Mouse (Mus musculus): ENCODE measurements around the gene Ghrl.

The Ghrl gene

DNA sequence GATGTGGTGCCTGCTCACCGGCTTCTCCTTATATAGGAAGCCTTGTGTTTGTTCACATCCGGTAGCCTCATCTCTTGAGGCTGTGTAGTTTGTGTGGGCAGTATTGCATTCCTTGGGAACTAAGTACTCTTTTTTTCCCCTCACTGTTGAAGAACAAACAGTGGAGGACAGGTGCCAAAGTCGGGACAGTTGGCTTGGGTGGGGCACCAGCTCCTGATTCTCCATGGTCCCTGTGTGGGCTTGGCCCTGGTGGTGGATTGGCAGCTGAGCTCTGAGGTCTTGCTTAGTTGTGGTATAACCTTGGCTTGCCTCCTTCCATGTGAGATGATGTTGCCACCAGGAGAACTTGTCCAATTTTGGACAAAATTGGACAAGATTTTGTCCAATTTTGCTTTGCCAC is at the start of gene Ghrl:
Gene Ghrl (minus strand): TSS at position 3 of the 400 bp plus-strand sequence.
- H3K4me3 ChIP-seq (replicated peaks; ENCODE audit: low read length): no peak within 1 kb of the TSS
- peaks cover 100% of the 10 kb centered on the region for H3K36me3 ChIP-seq (ENCODE audit: insufficient read depth, low read length)
- peaks cover 21% of the 10 kb centered on the region for H3K4me1 ChIP-seq (replicated peaks; ENCODE audit: low read depth, low read length)
- TF ChIP-seq CTCF (conservative IDR thresholded peaks at IDR 0.05; ENCODE audit: low read length): no peak
- TF ChIP-seq POU5F1 (IDR thresholded peaks at IDR 0.05; ENCODE audit: borderline replicate concordance, low read length): no peak
- no peaks in the 10 kb centered on the region for H3K9me3 ChIP-seq (ENCODE audit: low read length)
- H3K27me3 ChIP-seq (ENCODE audit: insufficient read depth, low read length): no peaks in the 10 kb centered on the region

DNA sequence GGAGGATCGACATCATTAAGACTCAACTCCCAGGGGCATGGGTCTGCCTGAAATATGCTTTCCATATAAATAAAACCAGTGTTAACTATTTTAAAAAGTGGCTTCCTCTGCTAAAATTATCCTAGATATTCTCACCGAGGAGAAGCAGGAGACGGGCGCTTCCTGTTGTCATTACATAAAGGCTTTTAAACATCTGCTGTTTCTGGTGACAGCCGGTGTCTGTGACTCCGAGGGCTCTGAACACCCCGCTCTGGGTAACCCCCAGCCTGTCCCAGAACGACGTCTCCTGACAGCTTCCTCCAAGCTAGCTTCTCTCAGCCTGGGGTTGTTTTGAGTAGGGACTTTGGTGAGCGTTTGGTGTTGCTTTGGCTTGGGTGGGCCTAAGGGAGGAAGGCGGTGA is 49.1 kb upstream of the Ghrl start:
- H3K4me1 ChIP-seq (replicated peaks; ENCODE audit: low read depth, low read length): no peaks in the 10 kb centered on the region
- H3K9me3 ChIP-seq (ENCODE audit: low read length): 0 out of 2 replicates have a peak, but pooled peaks cover 4% of the 10 kb centered on the region
- H3K27me3 ChIP-seq (ENCODE audit: insufficient read depth, low read length): no peaks in the 10 kb centered on the region
- TF ChIP-seq NANOG (IDR thresholded peaks at IDR 0.05; ENCODE audit: borderline replicate concordance, low read length) (no peak), POU5F1 (IDR thresholded peaks at IDR 0.05; ENCODE audit: borderline replicate concordance, low read length) (no peak), CTCF (conservative IDR thresholded peaks at IDR 0.05; ENCODE audit: low read length) (no peak)
- no peaks in the 10 kb centered on the region for H3K36me3 ChIP-seq (ENCODE audit: insufficient read depth, low read length)
- no peak overlapping the region for H3K4me3 ChIP-seq (replicated peaks; ENCODE audit: low read length)

DNA sequence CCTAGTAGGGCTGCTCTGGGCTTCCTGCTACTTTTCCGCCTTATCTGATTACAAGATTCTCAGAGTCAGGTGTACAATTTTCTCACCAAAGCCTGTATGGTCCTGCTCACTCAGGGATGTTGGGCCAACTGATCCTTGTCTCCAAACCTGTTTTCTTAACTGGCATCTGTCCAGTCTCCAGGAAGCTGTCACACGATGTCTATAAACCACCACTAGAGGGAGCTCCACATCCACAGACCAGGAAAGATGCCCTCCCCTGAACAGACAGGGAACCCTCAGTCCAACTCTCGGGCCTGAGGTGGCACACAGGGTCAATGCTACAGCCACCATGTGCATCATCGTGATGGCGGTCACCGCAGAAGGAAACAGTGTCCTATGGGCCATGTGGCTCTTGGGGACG is 42.0 kb upstream of the Ghrl start:
- H3K4me3 ChIP-seq (replicated peaks; ENCODE audit: low read length): no peak overlapping the region
- peaks cover 10% of the 10 kb centered on the region for H3K4me1 ChIP-seq (replicated peaks; ENCODE audit: low read depth, low read length)
- H3K27me3 ChIP-seq (ENCODE audit: insufficient read depth, low read length): peaks cover 3% of the 10 kb centered on the region; the same call in 1 of the 2 replicates

DNA sequence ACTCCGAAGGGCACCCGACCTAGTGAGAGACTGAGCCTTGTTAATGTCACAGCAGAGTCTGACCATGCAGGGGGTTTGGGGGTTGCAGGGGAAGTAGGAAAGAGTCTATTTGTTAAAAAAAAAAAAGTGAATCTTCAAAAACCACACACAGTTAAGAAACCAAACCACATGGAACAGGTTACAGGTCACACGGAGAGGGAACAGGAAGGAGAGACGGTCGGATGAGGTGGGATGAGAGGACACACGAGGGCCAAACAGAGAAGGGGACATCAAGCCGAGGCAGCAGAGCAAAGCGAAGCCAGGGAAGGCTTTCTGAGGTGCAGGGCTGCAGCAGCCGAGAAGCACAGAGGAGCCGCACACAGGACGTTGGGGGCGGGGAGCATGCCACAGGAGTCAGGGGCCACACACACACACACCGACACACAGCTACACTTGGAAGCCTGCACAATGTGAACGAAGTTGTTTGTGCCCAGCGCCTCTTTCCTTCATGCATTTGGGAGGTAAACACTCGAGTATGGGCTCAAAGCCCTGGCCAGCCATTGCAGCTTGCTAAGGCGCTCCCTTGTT is 29.5 kb upstream of the Ghrl start:
- Histone ChIP-seq H3K36me3 (ENCODE audit: insufficient read depth, low read length) (no peaks in the 10 kb centered on the region), H3K27me3 (ENCODE audit: insufficient read depth, low read length) (peaks cover 53% of the 10 kb centered on the region), H3K4me1 (replicated peaks; ENCODE audit: low read depth, low read length) (peaks cover 26% of the 10 kb centered on the region), H3K9me3 (ENCODE audit: low read length) (no peaks in the 10 kb centered on the region), H3K4me3 (replicated peaks; ENCODE audit: low read length) (peak overlapping the region; percentile 71; the same call in 1 of the 2 replicates)
- no peak for TF ChIP-seq CTCF (conservative IDR thresholded peaks at IDR 0.05; ENCODE audit: low read length)
- no peak for TF ChIP-seq NANOG (IDR thresholded peaks at IDR 0.05; ENCODE audit: borderline replicate concordance, low read length)
- TF ChIP-seq POU5F1 (IDR thresholded peaks at IDR 0.05; ENCODE audit: borderline replicate concordance, low read length): no peak

More for the DNA sequence above, 42.0 kb upstream of the Ghrl start:
- peaks cover 3% of the 10 kb centered on the region; the same call in 1 of the 2 replicates for H3K9me3 ChIP-seq (ENCODE audit: low read length)
- peak; percentile 60 for TF ChIP-seq CTCF (conservative IDR thresholded peaks at IDR 0.05; ENCODE audit: low read length)
- no peak for TF ChIP-seq NANOG (IDR thresholded peaks at IDR 0.05; ENCODE audit: borderline replicate concordance, low read length)
- no peak for TF ChIP-seq POU5F1 (IDR thresholded peaks at IDR 0.05; ENCODE audit: borderline replicate concordance, low read length)
- H3K36me3 ChIP-seq (ENCODE audit: insufficient read depth, low read length): no peaks in the 10 kb centered on the region

DNA sequence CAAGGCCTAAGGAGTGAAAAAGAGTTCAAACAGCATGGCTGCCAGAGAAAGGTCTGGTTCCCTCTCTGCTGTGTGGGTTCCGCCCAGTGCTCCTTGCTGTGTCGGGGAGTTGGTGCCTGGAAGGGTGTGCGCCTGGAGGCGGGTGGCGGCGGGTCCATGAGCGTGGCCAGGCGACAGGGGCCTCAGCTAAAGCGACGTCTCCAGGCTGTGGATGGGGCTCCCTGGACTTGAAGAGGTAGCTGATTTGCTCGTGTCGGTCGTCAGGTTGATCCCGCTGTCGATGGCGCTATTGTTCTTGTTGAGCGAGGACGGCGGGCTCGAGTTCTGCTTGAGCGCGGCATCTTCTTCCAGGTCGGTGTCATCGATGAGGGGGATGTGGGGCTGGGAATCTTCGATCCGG is 28.7 kb upstream of the Ghrl start:
- Histone ChIP-seq H3K27me3 (ENCODE audit: insufficient read depth, low read length) (peaks cover 48% of the 10 kb centered on the region), H3K4me3 (replicated peaks; ENCODE audit: low read length) (peak overlapping the region; percentile 71), H3K9me3 (ENCODE audit: low read length) (no peaks in the 10 kb centered on the region), H3K36me3 (ENCODE audit: insufficient read depth, low read length) (no peaks in the 10 kb centered on the region), H3K4me1 (replicated peaks; ENCODE audit: low read depth, low read length) (peaks cover 26% of the 10 kb centered on the region)
- TF ChIP-seq NANOG (IDR thresholded peaks at IDR 0.05; ENCODE audit: borderline replicate concordance, low read length) (0 out of 2 replicates have a peak, but pooled peaks have one; percentile 11), CTCF (conservative IDR thresholded peaks at IDR 0.05; ENCODE audit: low read length) (no peak)

DNA sequence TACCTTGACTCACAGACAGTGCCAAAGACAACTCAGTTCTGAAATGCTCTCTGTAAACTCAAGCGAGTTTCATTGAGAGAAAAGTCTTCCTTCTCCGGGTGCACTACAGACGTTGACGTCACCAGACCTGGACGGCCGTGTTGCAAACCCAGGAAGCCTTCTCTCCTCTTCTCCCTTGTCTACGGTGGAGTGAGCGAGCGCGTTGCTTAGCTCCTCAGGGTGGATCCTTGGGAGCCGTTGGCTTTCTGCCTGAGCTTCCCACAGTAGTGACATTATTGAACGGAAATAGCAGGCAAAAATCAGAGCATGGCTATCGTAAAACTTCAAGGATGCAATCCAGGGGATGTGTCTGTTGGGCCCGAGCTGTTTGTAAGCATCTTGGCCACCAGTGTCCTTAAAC is 27.6 kb upstream of the Ghrl start:
- H3K4me1 ChIP-seq (replicated peaks; ENCODE audit: low read depth, low read length): peaks cover 26% of the 10 kb centered on the region
- TF ChIP-seq POU5F1 (IDR thresholded peaks at IDR 0.05; ENCODE audit: borderline replicate concordance, low read length) (no peak), CTCF (conservative IDR thresholded peaks at IDR 0.05; ENCODE audit: low read length) (no peak), NANOG (IDR thresholded peaks at IDR 0.05; ENCODE audit: borderline replicate concordance, low read length) (no peak)

DNA sequence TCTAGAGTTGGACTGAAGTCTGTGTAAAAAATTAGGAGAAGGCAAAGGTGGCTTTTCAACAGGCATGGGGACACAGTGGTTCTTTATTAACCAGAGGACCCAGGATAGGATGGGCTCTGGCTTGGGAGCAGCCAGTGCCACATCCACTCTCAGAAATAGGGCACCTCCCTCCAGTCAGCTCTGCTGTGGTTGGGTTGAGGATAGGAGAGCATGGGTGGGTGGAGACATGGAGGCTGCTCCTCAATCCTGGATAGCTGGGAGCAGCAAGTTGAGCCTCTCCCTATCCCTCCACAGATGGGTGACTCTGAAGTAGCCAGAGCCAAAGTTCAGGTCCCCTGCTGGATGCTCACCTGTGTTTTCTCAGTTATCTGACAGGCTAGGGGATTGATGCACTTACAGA is 25.4 kb upstream of the Ghrl start:
- Histone ChIP-seq H3K4me1 (replicated peaks; ENCODE audit: low read depth, low read length) (peaks cover 27% of the 10 kb centered on the region), H3K4me3 (replicated peaks; ENCODE audit: low read length) (no peak overlapping the region), H3K9me3 (ENCODE audit: low read length) (no peaks in the 10 kb centered on the region), H3K27me3 (ENCODE audit: insufficient read depth, low read length) (peaks cover 33% of the 10 kb centered on the region), H3K36me3 (ENCODE audit: insufficient read depth, low read length) (no peaks in the 10 kb centered on the region)
- TF ChIP-seq CTCF (conservative IDR thresholded peaks at IDR 0.05; ENCODE audit: low read length) (no peak), POU5F1 (IDR thresholded peaks at IDR 0.05; ENCODE audit: borderline replicate concordance, low read length) (no peak), NANOG (IDR thresholded peaks at IDR 0.05; ENCODE audit: borderline replicate concordance, low read length) (no peak)

More for the DNA sequence above, 27.6 kb upstream of the Ghrl start:
- Histone ChIP-seq H3K27me3 (ENCODE audit: insufficient read depth, low read length) (peaks cover 41% of the 10 kb centered on the region), H3K4me3 (replicated peaks; ENCODE audit: low read length) (no peak overlapping the region), H3K9me3 (ENCODE audit: low read length) (no peaks in the 10 kb centered on the region), H3K36me3 (ENCODE audit: insufficient read depth, low read length) (no peaks in the 10 kb centered on the region)

DNA sequence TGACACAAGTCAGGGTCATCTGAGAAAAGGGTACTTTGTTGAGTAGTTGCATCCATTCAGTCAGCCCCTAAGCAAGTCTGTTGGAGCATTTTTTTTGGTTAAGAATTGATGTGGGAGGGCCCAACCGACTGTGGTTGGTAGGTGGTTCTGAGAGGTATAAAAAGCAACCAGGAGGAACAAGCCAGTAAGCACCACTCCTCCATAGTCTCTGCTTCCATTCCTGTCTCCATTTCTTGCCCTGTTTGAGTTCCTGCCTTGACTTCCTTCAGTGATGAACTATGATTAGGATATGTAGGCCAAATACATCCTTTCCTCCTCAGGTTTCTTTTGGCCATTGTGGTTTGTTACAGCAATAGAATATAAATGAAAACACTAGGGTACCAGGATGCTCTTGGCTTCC is 23.4 kb upstream of the Ghrl start:
- H3K9me3 ChIP-seq (ENCODE audit: low read length): no peaks in the 10 kb centered on the region
- no peak for TF ChIP-seq POU5F1 (IDR thresholded peaks at IDR 0.05; ENCODE audit: borderline replicate concordance, low read length)
- TF ChIP-seq NANOG (IDR thresholded peaks at IDR 0.05; ENCODE audit: borderline replicate concordance, low read length): no peak
- TF ChIP-seq CTCF (conservative IDR thresholded peaks at IDR 0.05; ENCODE audit: low read length): no peak
- peaks cover 16% of the 10 kb centered on the region for H3K27me3 ChIP-seq (ENCODE audit: insufficient read depth, low read length)
- peaks cover 7% of the 10 kb centered on the region for H3K36me3 ChIP-seq (ENCODE audit: insufficient read depth, low read length)
- peaks cover 18% of the 10 kb centered on the region for H3K4me1 ChIP-seq (replicated peaks; ENCODE audit: low read depth, low read length)
- no peak overlapping the region for H3K4me3 ChIP-seq (replicated peaks; ENCODE audit: low read length)

DNA sequence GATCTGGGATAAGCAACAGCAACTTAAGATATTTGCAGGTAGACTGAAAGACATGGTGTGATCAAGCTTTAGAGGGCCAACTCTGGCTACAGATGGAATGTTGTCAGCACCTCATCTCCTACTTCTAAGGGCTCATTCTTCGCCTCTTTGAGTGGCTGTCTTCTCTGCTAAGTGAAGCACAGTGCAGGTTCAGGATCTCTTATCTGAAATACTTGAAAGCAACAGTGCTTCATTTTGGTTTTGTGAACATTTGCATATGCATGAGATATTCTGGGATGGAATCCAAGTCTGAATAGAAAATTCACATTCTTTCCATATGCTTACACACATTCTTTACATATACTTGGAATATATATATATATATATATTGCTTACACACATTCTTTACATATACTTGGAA is 22.6 kb upstream of the Ghrl start:
- H3K9me3 ChIP-seq (ENCODE audit: low read length): no peaks in the 10 kb centered on the region
- H3K36me3 ChIP-seq (ENCODE audit: insufficient read depth, low read length): peaks cover 14% of the 10 kb centered on the region
- TF ChIP-seq CTCF (conservative IDR thresholded peaks at IDR 0.05; ENCODE audit: low read length): no peak
- TF ChIP-seq NANOG (IDR thresholded peaks at IDR 0.05; ENCODE audit: borderline replicate concordance, low read length): no peak
- TF ChIP-seq POU5F1 (IDR thresholded peaks at IDR 0.05; ENCODE audit: borderline replicate concordance, low read length): no peak
- H3K27me3 ChIP-seq (ENCODE audit: insufficient read depth, low read length): peaks cover 12% of the 10 kb centered on the region
- peaks cover 14% of the 10 kb centered on the region for H3K4me1 ChIP-seq (replicated peaks; ENCODE audit: low read depth, low read length)
- H3K4me3 ChIP-seq (replicated peaks; ENCODE audit: low read length): no peak overlapping the region
